Mouse (Mus musculus) lung, embryonic 16.5 days (tissue): ENCODE data around the gene Tspan18. TPM values are rescaled to one million over a fixed set of nuclear protein-coding genes. Genes with fewer than 3 reads are reported as not detected.

ENCODE experiments used
- ATAC-seq: fragments of 200-750 bp; cut with Nextera tagmentation; 2 replicates; pipeline ENCODE4 v1.8.0; 2017; ENCODE audit warnings: low read depth, mild to moderate bottlenecking, moderate library complexity
- H3K27ac ChIP-seq: fragments of 300-500 bp; sonication (generic); 2 replicates; pipeline ENCODE4 v1.5.1; 2014; ENCODE audit warnings: mild to moderate bottlenecking, control low read depth, low read length
- H3K27me3 ChIP-seq: fragments of 300-500 bp; sonication (generic); 2 replicates; pipeline ENCODE4 v1.6.1; 2014; ENCODE audit warnings: low read depth, low read length, mixed read lengths; ENCODE audit not compliant: control insufficient read depth, insufficient read depth
- H3K36me3 ChIP-seq: fragments of 300-500 bp; sonication (generic); 2 replicates; pipeline ENCODE4 v1.6.1; 2014; ENCODE audit warnings: low read length; ENCODE audit not compliant: control insufficient read depth, insufficient read depth
- H3K4me1 ChIP-seq: fragments of 300-500 bp; sonication (generic); replicated peaks from 2 replicates; pipeline ENCODE4 v1.6.1; 2014; ENCODE audit warnings: low read length, mixed read lengths; ENCODE audit not compliant: control insufficient read depth, insufficient read depth
- H3K4me2 ChIP-seq: fragments of 300-500 bp; sonication (generic); 2 replicates; pipeline ENCODE4 v1.6.1; 2014; ENCODE audit warnings: low read depth, low read length, control low read depth
- H3K4me3 ChIP-seq: fragments of 300-500 bp; sonication (generic); 2 replicates; pipeline ENCODE4 v1.5.1; 2014; ENCODE audit warnings: mild to moderate bottlenecking, low read length, control low read depth
- H3K9ac ChIP-seq: fragments of 300-500 bp; sonication (generic); 2 replicates; pipeline ENCODE4 v1.6.1; 2014; ENCODE audit warnings: low read length, control low read depth
- H3K9me3 ChIP-seq: fragments of 300-500 bp; sonication (generic); 2 replicates; pipeline ENCODE4 v1.6.1; 2016; ENCODE audit warnings: low read length; ENCODE audit not compliant: control insufficient read depth
- WGBS: fragments of 180-500 bp; shearing (Covaris S2); extraction: QIAGEN DNeasy Blood & Tissue Kit; methylation state at CpG from one replicate; pipeline ENCODE4 v1.1.7; 2014; 5-methylcytosine and 5-hydroxymethylcytosine counted together
- polyA plus RNA-seq: library from polyadenylated mRNA; unstranded; fragments of >200 nt; fragmentation: Nextera tagmentation; extraction: Ambion mirVana; gene quantifications from 2 replicates; pipeline ENCODE4 v1.2.1, GENCODE M21; 2015

Tspan18 gene
- polyA plus RNA-seq, 1 experiment from 2014 or later = 29.7 TPM

GRCm38 (mm10) chr2:93266565-93267169 lies 67.6 kb downstream of the Tspan18 start:
- ATAC-seq = no peak
- Histone ChIP-seq H3K36me3 (no peaks in the 10 kb centered on the region), H3K4me1 (peaks cover 19% of the 10 kb centered on the region), H3K9me3 (no peaks in the 10 kb centered on the region), H3K27me3 (no peaks in the 10 kb centered on the region), H3K4me2 (no peak overlapping the region), H3K27ac (no peak overlapping the region), H3K9ac (no peak overlapping the region), H3K4me3 (no peak overlapping the region)
- WGBS = 63% methylated on average over 7 of the region's 7 CpGs

- H3K9me3 ChIP-seq = no peaks in the 10 kb centered on the region
- H3K4me2 ChIP-seq = no peak overlapping the region
- no peak for ATAC-seq
- H3K4me1 ChIP-seq = peaks cover 25% of the 10 kb centered on the region
- H3K36me3 ChIP-seq = no peaks in the 10 kb centered on the region
- 43% methylated on average over 5 of the region's 5 CpGs for WGBS
- H3K27ac ChIP-seq = peak overlapping the region; percentile 26
- H3K4me3 ChIP-seq = no peak overlapping the region
- H3K9ac ChIP-seq = no peak overlapping the region
- H3K27me3 ChIP-seq = no peaks in the 10 kb centered on the region
These were observed 71.7 kb downstream of the Tspan18 start for GRCm38 (mm10) chr2:93262291-93263285.

- no peak overlapping the region for H3K4me3 ChIP-seq
- no peaks in the 10 kb centered on the region for H3K36me3 ChIP-seq
- H3K27me3 ChIP-seq = no peaks in the 10 kb centered on the region
- H3K9me3 ChIP-seq = no peaks in the 10 kb centered on the region
- H3K4me2 ChIP-seq = no peak overlapping the region
- H3K4me1 ChIP-seq = peaks cover 25% of the 10 kb centered on the region
- H3K9ac ChIP-seq = no peak overlapping the region
- peak; percentile 84 for ATAC-seq
- H3K27ac ChIP-seq = peak overlapping the region; percentile 79
- WGBS = 44% methylated on average over 6 of the region's 6 CpGs
These were observed 72.6 kb downstream of the Tspan18 start for GRCm38 (mm10) chr2:93261521-93262290.

GRCm38 (mm10) chr2:93257634-93258033 lies 76.7 kb downstream of the Tspan18 start:
- Histone ChIP-seq H3K27me3 (no peaks in the 10 kb centered on the region), H3K4me1 (peaks cover 20% of the 10 kb centered on the region), H3K27ac (no peak overlapping the region), H3K4me2 (no peak overlapping the region), H3K4me3 (no peak overlapping the region), H3K36me3 (no peaks in the 10 kb centered on the region), H3K9me3 (no peaks in the 10 kb centered on the region), H3K9ac (no peak overlapping the region)
- no peak for ATAC-seq
- 46% methylated on average over 4 of the region's 4 CpGs for WGBS

- H3K9me3 ChIP-seq = no peaks in the 10 kb centered on the region
- no peaks in the 10 kb centered on the region for H3K36me3 ChIP-seq
- no peaks in the 10 kb centered on the region for H3K27me3 ChIP-seq
- no peak for ATAC-seq
- H3K4me3 ChIP-seq = no peak overlapping the region
- H3K27ac ChIP-seq = no peak overlapping the region
- H3K4me1 ChIP-seq = peaks cover 15% of the 10 kb centered on the region; the same call in 1 of the 2 replicates
- 73% methylated on average over 8 of the region's 8 CpGs for WGBS
- no peak overlapping the region for H3K4me2 ChIP-seq
- H3K9ac ChIP-seq = no peak overlapping the region
These were observed 77.4 kb downstream of the Tspan18 start for GRCm38 (mm10) chr2:93256735-93257405.

- 36% methylated on average over 9 of the region's 9 CpGs for WGBS
- H3K9ac ChIP-seq = no peak overlapping the region
These were observed 81.9 kb downstream of the Tspan18 start for GRCm38 (mm10) chr2:93252356-93252755.

GRCm38 (mm10) chr2:93250611-93251010 lies 83.7 kb downstream of the Tspan18 start:
- H3K9ac ChIP-seq = no peak overlapping the region
- H3K36me3 ChIP-seq = no peaks in the 10 kb centered on the region
- no peaks in the 10 kb centered on the region for H3K9me3 ChIP-seq
- H3K4me2 ChIP-seq = no peak overlapping the region
- no peaks in the 10 kb centered on the region for H3K4me1 ChIP-seq
- ATAC-seq = no peak
- WGBS = 84% methylated on average over 7 of the region's 7 CpGs
- H3K4me3 ChIP-seq = no peak overlapping the region
- no peak overlapping the region for H3K27ac ChIP-seq
- no peaks in the 10 kb centered on the region for H3K27me3 ChIP-seq

More at GRCm38 (mm10) chr2:93252356-93252755, 81.9 kb downstream of the Tspan18 start:
- Histone ChIP-seq H3K27ac (no peak overlapping the region), H3K9me3 (no peaks in the 10 kb centered on the region), H3K36me3 (no peaks in the 10 kb centered on the region), H3K4me2 (no peak overlapping the region), H3K4me1 (no peaks in the 10 kb centered on the region), H3K27me3 (no peaks in the 10 kb centered on the region), H3K4me3 (no peak overlapping the region)
- no peak for ATAC-seq

- no peaks in the 10 kb centered on the region for H3K9me3 ChIP-seq
- H3K27me3 ChIP-seq = no peaks in the 10 kb centered on the region
- 80% methylated on average over 6 of the region's 6 CpGs for WGBS
- H3K4me3 ChIP-seq = no peak overlapping the region
- no peak overlapping the region for H3K27ac ChIP-seq
- H3K4me2 ChIP-seq = no peak overlapping the region
- H3K9ac ChIP-seq = no peak overlapping the region
- ATAC-seq = no peak
- no peaks in the 10 kb centered on the region for H3K36me3 ChIP-seq
- H3K4me1 ChIP-seq = no peaks in the 10 kb centered on the region
These were observed 85.2 kb downstream of the Tspan18 start for GRCm38 (mm10) chr2:93249058-93249457.
